Mouse (Mus musculus): Measurements from ENCODE around the gene Fam71e1.

DNA sequence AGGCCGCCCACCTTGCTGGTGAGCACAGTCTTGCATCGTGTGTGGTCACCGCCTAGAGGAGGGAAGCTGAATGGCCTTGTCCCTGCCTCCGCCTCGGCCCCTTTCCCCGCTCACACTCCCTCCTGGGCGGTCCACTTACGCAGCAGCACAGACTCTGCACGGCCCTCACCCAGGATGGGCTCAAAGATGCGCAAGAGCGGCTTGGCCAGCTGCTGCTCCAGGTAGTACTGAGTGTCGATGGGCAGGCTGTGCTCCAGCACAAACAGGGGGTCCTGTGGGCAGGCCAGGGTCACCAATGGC, 37.3 kb downstream of the Fam71e1 start:
- TF ChIP-seq TAL1 (IDR thresholded peaks at IDR 0.05; ENCODE audit: low read length) (no peak), GATA1 (IDR thresholded peaks at IDR 0.05; ENCODE audit: low read length) (no peak)

Data from erythroblast, embryonic 14.5 days (primary cell).